Mouse (Mus musculus): ENCODE results near the gene Slc22a13. TPM values are rescaled to one million over a fixed set of nuclear protein-coding genes. Genes with fewer than 3 reads are reported as not detected.
A peak's percentile ranks its signal among the peaks of the same experiment; 100 is the strongest.

Gene Slc22a13
- polyA plus RNA-seq, 1 experiment from 2014 or later = 45.6 TPM

DNA sequence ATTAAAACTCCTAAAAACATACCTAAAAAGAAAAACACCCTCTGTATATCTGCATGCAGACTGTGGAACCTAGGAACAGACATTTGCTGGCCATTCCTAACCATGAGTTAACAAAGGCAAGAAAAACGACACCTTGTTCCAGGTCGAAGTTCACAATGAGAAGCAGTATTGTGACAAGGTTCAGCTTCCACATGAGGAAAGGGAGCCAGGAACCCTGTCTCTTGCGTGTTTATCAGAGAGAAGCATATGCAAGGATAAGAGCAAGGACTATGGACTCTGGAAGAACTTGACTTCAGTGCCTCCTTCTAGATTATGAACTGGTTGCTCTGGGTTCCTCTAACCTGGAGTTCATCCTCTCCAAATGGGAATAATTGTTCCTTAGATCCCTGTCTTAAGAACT, 35.1 kb upstream of the Slc22a13 start:
- DNase-seq (ENCODE audit: low spot score) = no peak
- no peak for TF ChIP-seq CTCF (IDR thresholded peaks at IDR 0.05; ENCODE audit: low read depth)
- Histone ChIP-seq H3K27me3 (ENCODE audit: insufficient read depth, low read length) (no peaks in the 10 kb centered on the region), H3K27ac (no peak overlapping the region), H3K9me3 (replicated peaks; ENCODE audit: low read length) (no peaks in the 10 kb centered on the region), H3K4me3 (replicated peaks; ENCODE audit: low read depth, low read length) (no peak overlapping the region), H3K36me3 (ENCODE audit: insufficient read depth, low read length) (peaks cover 13% of the 10 kb centered on the region; the same call in 1 of the 2 replicates), H3K9ac (ENCODE audit: low read depth, low read length) (no peak overlapping the region), H3K4me1 (replicated peaks; ENCODE audit: insufficient read depth, low read length) (no peaks in the 10 kb centered on the region), H3K4me2 (ENCODE audit: low read length) (no peak overlapping the region)
- WGBS = 73% methylated on average over 3 of the region's 3 CpGs
- ATAC-seq (replicated peaks; ENCODE audit: low FRiP score, low read depth) = no peak

DNA sequence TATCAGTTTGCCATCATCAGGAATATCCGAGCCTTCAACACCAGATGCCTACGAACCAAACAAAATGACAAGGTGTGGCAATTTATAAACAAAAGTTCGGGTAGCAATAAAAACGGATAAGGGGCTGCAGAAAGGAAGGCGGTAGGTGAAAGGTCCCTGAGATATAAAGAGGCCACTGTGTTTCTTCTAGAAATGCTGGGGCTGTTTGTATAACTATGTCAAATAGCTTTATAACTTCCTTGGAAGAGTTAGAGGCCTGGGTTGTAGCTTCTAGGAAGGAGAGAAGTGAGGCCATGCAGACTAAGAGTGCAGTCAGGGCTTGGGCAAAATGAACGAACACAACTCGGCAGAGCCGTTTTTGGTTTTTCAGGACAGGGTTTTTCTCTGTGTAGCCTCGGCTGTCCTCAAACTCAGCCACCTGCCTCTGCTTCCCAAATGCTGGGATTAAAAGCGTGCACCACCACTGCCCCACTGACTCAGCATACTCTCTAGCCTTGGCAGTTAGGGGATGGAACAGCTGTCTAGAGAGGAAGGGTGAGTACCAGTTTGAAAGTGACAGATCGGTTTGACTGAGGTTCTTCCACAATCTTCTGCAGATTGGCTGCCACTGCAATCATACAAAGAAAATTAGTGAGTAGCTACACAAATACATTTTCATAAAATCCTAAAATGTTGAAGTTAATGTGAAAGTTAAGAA, 32.4 kb upstream of the Slc22a13 start:
- Histone ChIP-seq H3K9me3 (replicated peaks; ENCODE audit: low read length) (no peaks in the 10 kb centered on the region), H3K9ac (ENCODE audit: low read depth, low read length) (no peak overlapping the region), H3K27ac (no peak overlapping the region), H3K4me2 (ENCODE audit: low read length) (no peak overlapping the region), H3K4me1 (replicated peaks; ENCODE audit: insufficient read depth, low read length) (no peaks in the 10 kb centered on the region), H3K27me3 (ENCODE audit: insufficient read depth, low read length) (no peaks in the 10 kb centered on the region), H3K4me3 (replicated peaks; ENCODE audit: low read depth, low read length) (no peak overlapping the region), H3K36me3 (ENCODE audit: insufficient read depth, low read length) (peaks cover 9% of the 10 kb centered on the region; the same call in 1 of the 2 replicates)
- no peak for DNase-seq (ENCODE audit: low spot score)
- ATAC-seq (replicated peaks; ENCODE audit: low FRiP score, low read depth) = no peak
- TF ChIP-seq CTCF (IDR thresholded peaks at IDR 0.05; ENCODE audit: low read depth) = no peak
- 69% methylated on average over 11 of the region's 11 CpGs for WGBS

DNA sequence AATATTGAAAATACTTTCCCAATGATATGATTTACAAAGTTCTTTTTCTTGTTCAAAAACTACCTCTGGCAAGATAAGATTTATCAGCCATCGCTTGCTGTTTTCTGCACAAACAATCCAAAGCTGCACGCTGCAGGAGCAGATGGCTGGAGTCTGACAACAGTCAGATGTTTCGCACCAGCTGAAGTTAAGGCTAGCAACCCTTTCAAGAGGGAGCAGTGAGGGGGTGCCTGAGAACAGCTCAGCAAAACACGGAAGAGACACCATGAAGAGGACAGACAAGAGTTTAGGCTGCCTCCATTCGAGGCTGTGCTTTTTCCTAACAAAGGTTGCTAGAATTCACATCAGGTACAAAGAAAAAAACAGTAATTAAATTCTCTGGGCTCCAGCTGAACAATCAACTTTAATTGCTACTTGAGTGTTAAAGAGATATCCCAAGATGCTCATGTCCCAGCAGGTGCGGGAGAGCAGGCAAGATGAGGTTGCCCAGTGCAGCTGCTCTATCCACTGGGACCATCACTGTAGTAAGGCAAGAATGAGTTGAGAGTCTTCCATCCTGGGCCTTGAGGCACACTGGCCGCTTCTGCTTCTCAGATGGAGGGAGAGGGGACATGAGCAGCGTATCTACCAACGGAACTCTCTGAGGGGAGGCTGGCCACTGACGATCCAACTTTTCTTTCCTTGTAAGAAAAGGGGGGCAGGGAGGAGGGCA, 31.5 kb upstream of the Slc22a13 start:
- Histone ChIP-seq H3K36me3 (ENCODE audit: insufficient read depth, low read length) (peaks cover 5% of the 10 kb centered on the region; the same call in 1 of the 2 replicates), H3K4me1 (replicated peaks; ENCODE audit: insufficient read depth, low read length) (no peaks in the 10 kb centered on the region), H3K9ac (ENCODE audit: low read depth, low read length) (no peak overlapping the region), H3K9me3 (replicated peaks; ENCODE audit: low read length) (no peaks in the 10 kb centered on the region), H3K27me3 (ENCODE audit: insufficient read depth, low read length) (no peaks in the 10 kb centered on the region), H3K4me2 (ENCODE audit: low read length) (no peak overlapping the region), H3K4me3 (replicated peaks; ENCODE audit: low read depth, low read length) (no peak overlapping the region), H3K27ac (no peak overlapping the region)
- TF ChIP-seq CTCF (IDR thresholded peaks at IDR 0.05; ENCODE audit: low read depth) = no peak
- DNase-seq (ENCODE audit: low spot score) = no peak
- ATAC-seq (replicated peaks; ENCODE audit: low FRiP score, low read depth) = no peak
- WGBS = 82% methylated on average over 10 of the region's 10 CpGs

DNA sequence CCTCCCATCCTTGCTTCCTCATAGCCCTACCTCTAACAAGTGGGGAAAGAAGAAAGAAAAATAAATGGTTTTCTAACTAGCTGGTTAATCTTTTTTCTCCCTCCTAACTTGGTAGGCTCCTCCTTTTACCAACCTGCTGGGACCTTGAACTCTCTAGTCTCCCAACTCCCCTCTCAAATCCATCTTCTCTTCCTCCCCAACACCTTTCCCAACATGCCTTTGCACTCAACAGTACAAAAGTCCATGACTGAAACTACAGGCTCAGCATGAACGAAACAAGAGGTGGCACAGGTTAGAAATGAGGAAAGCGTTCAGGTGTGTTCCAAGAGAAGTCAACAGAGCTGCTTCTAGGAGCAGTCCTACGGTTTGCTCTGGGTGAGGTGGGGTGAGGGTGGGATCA, 30.4 kb upstream of the Slc22a13 start:
- no peaks in the 10 kb centered on the region for H3K4me1 ChIP-seq (replicated peaks; ENCODE audit: insufficient read depth, low read length)
- H3K9ac ChIP-seq (ENCODE audit: low read depth, low read length) = no peak overlapping the region
- H3K36me3 ChIP-seq (ENCODE audit: insufficient read depth, low read length) = no peaks in the 10 kb centered on the region
- ATAC-seq (replicated peaks; ENCODE audit: low FRiP score, low read depth) = peak; percentile 65
- peak overlapping the region; percentile 25; the same call in 1 of the 2 replicates for H3K27ac ChIP-seq
- peak; percentile 22 for DNase-seq (ENCODE audit: low spot score)
- H3K9me3 ChIP-seq (replicated peaks; ENCODE audit: low read length) = no peaks in the 10 kb centered on the region
- 81% methylated on average over 3 of the region's 3 CpGs for WGBS
- H3K4me2 ChIP-seq (ENCODE audit: low read length) = no peak overlapping the region
- no peaks in the 10 kb centered on the region for H3K27me3 ChIP-seq (ENCODE audit: insufficient read depth, low read length)
- no peak overlapping the region for H3K4me3 ChIP-seq (replicated peaks; ENCODE audit: low read depth, low read length)
- TF ChIP-seq CTCF (IDR thresholded peaks at IDR 0.05; ENCODE audit: low read depth) = no peak

DNA sequence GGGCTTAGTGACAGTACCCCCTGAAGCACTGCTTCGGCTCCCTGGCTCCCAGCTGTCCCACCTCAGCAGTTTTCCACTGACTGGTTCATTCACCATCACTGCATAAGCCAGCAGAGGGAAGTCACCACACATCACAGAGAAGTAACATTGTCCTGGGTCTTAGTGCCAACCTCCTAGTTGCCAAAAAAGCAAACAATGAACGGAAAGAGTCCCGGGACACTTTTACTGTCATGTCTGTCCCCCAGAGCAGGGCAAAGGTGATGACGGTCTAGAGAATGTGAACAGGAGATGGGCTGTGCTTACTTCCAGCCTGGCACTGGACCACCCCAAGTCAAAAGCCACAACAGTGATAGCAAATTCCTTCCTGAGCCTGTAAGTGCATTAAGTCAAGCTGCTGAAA, 29.9 kb upstream of the Slc22a13 start:
- 0 out of 2 replicates have a peak, but pooled peaks have one; percentile 29 for ATAC-seq (replicated peaks; ENCODE audit: low FRiP score, low read depth)
- no peaks in the 10 kb centered on the region for H3K4me1 ChIP-seq (replicated peaks; ENCODE audit: insufficient read depth, low read length)
- TF ChIP-seq CTCF (IDR thresholded peaks at IDR 0.05; ENCODE audit: low read depth) = no peak
- H3K36me3 ChIP-seq (ENCODE audit: insufficient read depth, low read length) = no peaks in the 10 kb centered on the region
- H3K9ac ChIP-seq (ENCODE audit: low read depth, low read length) = no peak overlapping the region
- WGBS = 82% methylated on average over 4 of the region's 4 CpGs
- H3K27me3 ChIP-seq (ENCODE audit: insufficient read depth, low read length) = no peaks in the 10 kb centered on the region
- 0 out of 2 replicates have a peak overlapping the region, but pooled peaks have one; percentile 25 for H3K27ac ChIP-seq
- DNase-seq (ENCODE audit: low spot score) = no peak
- H3K4me3 ChIP-seq (replicated peaks; ENCODE audit: low read depth, low read length) = no peak overlapping the region
- no peaks in the 10 kb centered on the region for H3K9me3 ChIP-seq (replicated peaks; ENCODE audit: low read length)
- H3K4me2 ChIP-seq (ENCODE audit: low read length) = no peak overlapping the region

DNA sequence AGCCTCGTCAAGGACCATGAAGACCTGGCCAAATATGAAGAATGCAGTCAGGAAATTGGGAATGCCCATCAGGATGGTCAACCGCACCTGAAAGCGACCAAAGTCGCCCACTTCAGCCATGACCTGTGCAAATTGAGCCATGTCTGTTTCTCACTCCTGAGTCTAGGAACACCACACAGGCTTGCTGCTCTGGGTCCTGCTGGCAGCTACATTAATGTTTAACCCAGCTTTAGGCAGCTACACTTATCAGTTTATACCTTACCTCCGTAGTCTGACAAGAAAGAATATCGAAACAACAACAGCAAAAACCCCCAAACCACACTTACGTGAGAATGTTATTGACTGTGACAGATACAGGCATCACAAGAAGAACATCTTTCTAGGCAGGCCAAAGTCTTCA, 22.7 kb upstream of the Slc22a13 start:
- Histone ChIP-seq H3K9me3 (replicated peaks; ENCODE audit: low read length) (no peaks in the 10 kb centered on the region), H3K9ac (ENCODE audit: low read depth, low read length) (no peak overlapping the region), H3K4me3 (replicated peaks; ENCODE audit: low read depth, low read length) (no peak overlapping the region), H3K27me3 (ENCODE audit: insufficient read depth, low read length) (no peaks in the 10 kb centered on the region), H3K36me3 (ENCODE audit: insufficient read depth, low read length) (no peaks in the 10 kb centered on the region), H3K4me2 (ENCODE audit: low read length) (no peak overlapping the region), H3K27ac (no peak overlapping the region), H3K4me1 (replicated peaks; ENCODE audit: insufficient read depth, low read length) (no peaks in the 10 kb centered on the region)
- WGBS = 87% methylated on average over 7 of the region's 7 CpGs
- no peak for TF ChIP-seq CTCF (IDR thresholded peaks at IDR 0.05; ENCODE audit: low read depth)
- DNase-seq (ENCODE audit: low spot score) (no peak), ATAC-seq (replicated peaks; ENCODE audit: low FRiP score, low read depth) (no peak)

Data from kidney, postnatal 0 days (tissue).